Mouse (Mus musculus) myocyte (in vitro differentiated cells): Measurements from ENCODE around the gene Tmem189.

Experiments used
- E2F4 ChIP-seq: IDR thresholded peaks from one replicate; pipeline ENCODE4 v1.6.1; 2011; ENCODE audit warnings: mild to moderate bottlenecking, control low read depth, moderate library complexity; ENCODE audit not compliant: insufficient read depth
- MAX ChIP-seq: IDR thresholded peaks from one replicate; pipeline ENCODE4 v1.6.1; 2011; ENCODE audit warnings: low read depth, mild to moderate bottlenecking, control low read depth
- MYOD1 ChIP-seq, 3 experiments: IDR thresholded peaks; one replicate each; pipeline ENCODE4 v1.6.1; 2011; ENCODE audit warnings: control low read depth in 2 of 3, low read depth in 2 of 3, mild to moderate bottlenecking in 2 of 3, moderate library complexity in 1 of 3; ENCODE audit not compliant: insufficient read length in 2 of 3, control insufficient read depth in 1 of 3
- MYOG ChIP-seq, 3 experiments: IDR thresholded peaks; one replicate each; pipeline ENCODE4 v1.6.1; 2011; ENCODE audit warnings: control low read depth in 2 of 3, low read depth in 2 of 3, mild to moderate bottlenecking in 2 of 3; ENCODE audit not compliant: insufficient read length in 2 of 3, control insufficient read depth in 1 of 3, insufficient read depth in 1 of 3
- POLR2A ChIP-seq: IDR thresholded peaks from one replicate; pipeline ENCODE4 v1.6.1; 2011; ENCODE audit warnings: low read depth, mild to moderate bottlenecking, control low read depth, moderate library complexity; ENCODE audit not compliant: insufficient read length
- POLR2AphosphoS2 ChIP-seq: IDR thresholded peaks from one replicate; pipeline ENCODE4 v1.6.1; 2011; ENCODE audit warnings: low read depth, control low read depth; ENCODE audit not compliant: insufficient read length
- TCF12 ChIP-seq: IDR thresholded peaks from one replicate; pipeline ENCODE4 v1.6.1; 2011; ENCODE audit warnings: mild to moderate bottlenecking, control low read depth; ENCODE audit not compliant: poor library complexity, insufficient read depth, severe bottlenecking
- USF1 ChIP-seq: IDR thresholded peaks from one replicate; pipeline ENCODE4 v1.6.1; 2011; ENCODE audit warnings: low read depth, mild to moderate bottlenecking, control low read depth, moderate library complexity

DNA sequence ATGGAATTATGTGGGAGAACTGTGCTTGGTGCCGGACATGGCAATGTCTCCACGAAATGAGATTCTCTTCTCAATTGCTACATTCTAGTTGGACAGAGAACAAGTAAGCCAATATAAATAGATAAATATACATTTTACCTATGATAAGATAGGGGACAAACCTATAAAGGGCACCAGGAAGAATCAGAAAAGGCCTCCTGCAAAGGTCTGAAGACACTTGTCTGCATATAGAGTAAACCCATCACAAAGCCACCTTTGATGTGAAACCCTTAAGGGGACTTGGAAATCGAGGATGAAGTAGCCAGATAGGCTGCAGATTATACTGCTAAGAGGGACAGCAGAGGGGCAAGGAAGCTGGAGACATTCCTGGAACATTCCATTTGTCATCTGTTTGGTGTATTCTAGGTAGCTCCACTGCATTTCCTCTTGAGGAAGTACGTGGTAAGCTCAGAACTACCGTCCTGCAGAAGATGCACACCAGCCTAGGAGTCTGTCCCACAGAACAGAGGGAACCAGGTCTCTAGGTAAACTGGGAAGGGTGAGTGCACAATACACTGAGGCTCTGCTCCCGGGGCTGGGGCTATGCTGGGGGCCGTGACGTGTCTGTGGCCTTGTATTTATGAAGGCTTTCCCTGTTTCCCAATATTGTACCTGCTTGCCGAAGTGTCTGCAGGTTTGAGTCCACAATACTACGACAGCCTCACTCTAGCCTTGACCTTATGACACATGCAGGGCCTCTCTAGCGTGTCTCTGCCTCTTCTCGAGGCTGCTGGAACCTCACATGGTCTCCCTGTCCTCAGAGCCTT lies 56.7 kb downstream of the Tmem189 start:
- TF ChIP-seq POLR2A: no peak
- TF ChIP-seq MYOG (IDR thresholded peaks at IDR 0.05; ENCODE audit: control insufficient read depth in 1 of 3, insufficient read depth in 1 of 3, insufficient read length in 2 of 3, low read depth in 2 of 3): no peak
- no peak for TF ChIP-seq MYOD1 (IDR thresholded peaks at IDR 0.05; ENCODE audit: control insufficient read depth in 1 of 3, insufficient read length in 2 of 3, low read depth in 2 of 3)
- no peak for TF ChIP-seq USF1
- no peak for TF ChIP-seq E2F4
- no peak for TF ChIP-seq TCF12
- no peak for TF ChIP-seq POLR2AphosphoS2
- no peak for TF ChIP-seq MAX
